Mouse (Mus musculus) embryonic facial prominence, embryonic 11.5 days (tissue): ENCODE measurements around the gene Dpp7. TPM values are rescaled to one million over a fixed set of nuclear protein-coding genes. Genes with fewer than 3 reads are reported as not detected.

Experiments
- ATAC-seq: fragments of 200-750 bp; cut with Nextera tagmentation; replicated peaks from 2 replicates; pipeline ENCODE4 v1.8.0; 2017; ENCODE audit warnings: low read depth; ENCODE audit not compliant: insufficient number of reproducible peaks, low FRiP score, low TSS enrichment
- DNase-seq: peaks from one replicate; pipeline ENCODE4 v3.0.0-alpha.2; 2015; ENCODE audit warnings: low spot score
- H3K27ac ChIP-seq: fragments of 300-500 bp; sonication (generic); replicated peaks from 2 replicates; pipeline ENCODE4 v1.5.1; 2014; ENCODE audit warnings: mild to moderate bottlenecking, low read depth, low read length, control low read depth
- H3K27me3 ChIP-seq: fragments of 300-500 bp; sonication (generic); 2 replicates; pipeline ENCODE4 v1.6.1; 2014; ENCODE audit warnings: mild to moderate bottlenecking, low read length, moderate library complexity, mixed read lengths; ENCODE audit not compliant: control insufficient read depth, insufficient read depth
- H3K36me3 ChIP-seq: fragments of 300-500 bp; sonication (generic); replicated peaks from 2 replicates; pipeline ENCODE4 v1.6.1; 2014; ENCODE audit warnings: low read depth, mild to moderate bottlenecking, low read length, moderate library complexity, mixed read lengths; ENCODE audit not compliant: control insufficient read depth, insufficient read depth
- H3K4me1 ChIP-seq: fragments of 300-500 bp; sonication (generic); 2 replicates; pipeline ENCODE4 v1.6.1; 2014; ENCODE audit warnings: low read length, mixed read lengths; ENCODE audit not compliant: control insufficient read depth, insufficient read depth
- H3K4me2 ChIP-seq: fragments of 300-500 bp; sonication (generic); 2 replicates; pipeline ENCODE4 v1.6.1; 2014; ENCODE audit warnings: low read depth, mild to moderate bottlenecking, control low read depth, low read length, moderate library complexity
- H3K4me3 ChIP-seq: fragments of 300-500 bp; sonication (generic); 2 replicates; pipeline ENCODE4 v1.5.1; 2014; ENCODE audit warnings: low read depth, low read length, control low read depth
- H3K9ac ChIP-seq: fragments of 300-500 bp; sonication (generic); replicated peaks from 2 replicates; pipeline ENCODE4 v1.6.1; 2014; ENCODE audit warnings: mild to moderate bottlenecking, control low read depth, low read length
- H3K9me3 ChIP-seq: fragments of 300-500 bp; sonication (generic); replicated peaks from 2 replicates; pipeline ENCODE4 v1.6.1; 2016; ENCODE audit warnings: mild to moderate bottlenecking, low read length, inconsistent platforms, mixed read lengths; ENCODE audit not compliant: control insufficient read depth
- WGBS: fragments of 180-500 bp; shearing (Covaris S2); extraction: QIAGEN DNeasy Blood & Tissue Kit; methylation state at CpG from one replicate; pipeline ENCODE4 v1.1.7; 2014; 5-methylcytosine and 5-hydroxymethylcytosine counted together
- polyA plus RNA-seq: library from polyadenylated mRNA; unstranded; fragments of >200 nt; fragmentation: Nextera tagmentation; extraction: Ambion mirVana; gene quantifications from 2 replicates; pipeline ENCODE4 v1.2.1, GENCODE M21; 2014

Gene Dpp7
- polyA plus RNA-seq, 1 experiment from 2014 or later: 19.1 TPM

DNA sequence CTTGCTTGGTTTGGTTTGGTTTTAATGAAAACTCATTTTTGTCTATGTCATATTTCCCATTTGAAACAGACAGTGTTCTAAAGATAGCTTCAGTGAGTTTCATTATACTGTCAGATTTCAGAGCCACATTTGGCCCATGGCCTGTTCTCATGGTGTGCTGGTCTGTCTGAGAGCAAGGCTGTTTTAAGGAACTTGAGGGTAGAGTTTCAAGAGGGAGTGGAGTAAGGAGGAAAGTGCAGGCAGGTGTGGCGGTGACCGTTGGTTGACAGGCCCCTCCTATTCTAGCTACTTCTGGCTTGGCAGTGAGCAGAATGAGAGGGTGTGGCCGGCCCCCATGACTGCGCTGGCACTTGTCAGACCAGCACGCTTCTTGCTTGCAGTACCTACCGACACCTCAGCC, 17.9 kb downstream of the Dpp7 start:
- 97% methylated on average over 6 of the region's 6 CpGs for WGBS

DNA sequence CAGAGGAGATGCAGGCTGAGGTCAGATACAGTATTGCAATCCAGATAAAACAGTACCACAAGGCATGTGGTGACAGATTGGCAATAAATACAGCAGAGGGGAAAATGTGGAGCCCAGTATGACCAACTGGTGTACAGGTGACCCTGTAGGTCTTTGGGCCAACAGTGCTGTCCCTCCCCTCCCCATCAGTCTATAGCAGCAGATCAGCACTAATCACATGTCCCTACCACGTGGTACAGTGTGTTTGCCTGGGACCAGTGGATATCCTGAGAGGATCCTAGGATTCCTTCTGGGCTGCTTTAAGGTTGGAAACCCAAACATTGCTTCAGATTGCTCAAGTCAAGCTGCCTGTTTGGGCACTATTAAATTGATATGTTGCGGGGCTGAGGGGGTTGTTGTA, 22.6 kb downstream of the Dpp7 start:
- no peak for DNase-seq
- Histone ChIP-seq H3K36me3 (peaks cover 6% of the 10 kb centered on the region; the same call in 1 of the 2 replicates), H3K27ac (no peak overlapping the region), H3K4me1 (no peaks in the 10 kb centered on the region; the same call in none of the 2 replicates), H3K4me2 (peak overlapping the region; percentile 83; the same call in 1 of the 2 replicates), H3K9me3 (no peaks in the 10 kb centered on the region), H3K9ac (peak overlapping the region; percentile 83), H3K4me3 (peak overlapping the region; percentile 94), H3K27me3 (no peaks in the 10 kb centered on the region)
- no peak for ATAC-seq
- 84% methylated on average over 2 of the region's 2 CpGs for WGBS

More for the DNA sequence above, 17.9 kb downstream of the Dpp7 start:
- H3K4me2 ChIP-seq: no peak overlapping the region
- no peaks in the 10 kb centered on the region; the same call in none of the 2 replicates for H3K4me1 ChIP-seq
- H3K27ac ChIP-seq: no peak overlapping the region
- H3K9me3 ChIP-seq: no peaks in the 10 kb centered on the region
- no peak for ATAC-seq
- H3K27me3 ChIP-seq: no peaks in the 10 kb centered on the region
- H3K9ac ChIP-seq: no peak overlapping the region
- DNase-seq: no peak
- H3K4me3 ChIP-seq: no peak overlapping the region
- H3K36me3 ChIP-seq: peaks cover 10% of the 10 kb centered on the region

DNA sequence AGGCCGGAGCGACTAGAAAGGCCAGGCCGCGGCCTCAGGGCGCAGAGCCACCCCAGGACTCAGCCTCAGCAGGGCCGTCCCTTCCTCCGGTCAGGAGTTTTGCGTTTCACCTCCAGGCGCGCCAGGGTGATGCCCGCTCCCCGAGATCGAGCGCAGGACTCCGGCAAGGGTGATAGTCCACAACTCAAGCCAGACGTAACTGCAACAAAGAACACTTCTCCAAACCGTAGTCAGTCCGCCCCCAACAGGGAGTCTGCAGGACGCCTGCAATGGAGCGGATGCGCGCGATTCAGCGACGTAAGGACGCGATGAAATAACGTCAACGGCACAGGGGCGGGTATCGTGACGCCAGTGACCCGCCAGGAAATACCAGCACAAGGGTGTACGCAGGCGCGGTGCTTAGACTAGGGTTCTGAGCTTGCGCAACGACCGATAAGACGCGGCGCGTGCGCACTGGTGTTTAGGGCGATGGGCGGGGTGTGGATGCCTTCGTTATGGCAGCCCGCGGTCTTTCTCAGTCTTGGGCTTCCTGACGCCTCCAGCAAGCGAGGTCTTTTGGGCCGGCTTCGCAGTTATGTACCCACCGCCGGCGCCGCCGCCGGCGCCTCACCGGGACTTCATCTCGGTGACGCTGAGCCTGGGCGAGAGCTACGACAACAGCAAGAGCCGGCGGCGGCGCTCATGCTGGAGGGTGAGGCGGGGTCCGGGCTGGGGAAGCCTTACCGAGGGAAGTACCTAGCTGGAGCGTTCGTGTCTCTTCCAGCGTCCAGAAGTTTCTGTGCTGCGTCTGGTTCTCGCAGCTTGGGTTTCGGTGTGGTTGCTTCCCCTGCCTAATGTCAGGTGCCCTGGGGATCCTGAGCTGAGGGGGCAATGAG, 23.6 kb downstream of the Dpp7 start, which contains the start of gene Man1b1:
Gene Man1b1, plus strand, starts transcription at position 53 of the 875 bp plus-strand sequence.
- WGBS: under 1% methylated on average over 78 of the region's 78 CpGs
- ATAC-seq (peak; percentile 95), DNase-seq (peak; percentile 100)
- Histone ChIP-seq H3K27me3 (no peaks in the 10 kb centered on the region), H3K9me3 (no peaks in the 10 kb centered on the region), H3K4me3 (peak within 1 kb of the TSS; percentile 94), H3K4me2 (peak within 1 kb of the TSS; percentile 83), H3K27ac (peak within 1 kb of the TSS; percentile 76), H3K4me1 (no peaks in the 10 kb centered on the region; the same call in none of the 2 replicates), H3K36me3 (peaks cover 3% of the 10 kb centered on the region; the same call in 1 of the 2 replicates), H3K9ac (peak within 1 kb of the TSS; percentile 96)

GRCm38 (mm10) chr2:25331470-25331869, 24.7 kb downstream of the Dpp7 start:
- H3K9me3 ChIP-seq: no peaks in the 10 kb centered on the region
- ATAC-seq: no peak
- 59% methylated on average over 9 of the region's 9 CpGs for WGBS
- H3K4me1 ChIP-seq: no peaks in the 10 kb centered on the region; the same call in none of the 2 replicates
- H3K27ac ChIP-seq: no peak overlapping the region
- peak overlapping the region; percentile 54 for H3K4me2 ChIP-seq
- peaks cover 3% of the 10 kb centered on the region; the same call in 1 of the 2 replicates for H3K36me3 ChIP-seq
- H3K27me3 ChIP-seq: no peaks in the 10 kb centered on the region
- no peak for DNase-seq
- H3K4me3 ChIP-seq: peak overlapping the region; percentile 94
- H3K9ac ChIP-seq: peak overlapping the region; percentile 96

GRCm38 (mm10) chr2:25328440-25328839, 27.7 kb downstream of the Dpp7 start:
- H3K4me1 ChIP-seq: no peaks in the 10 kb centered on the region; the same call in none of the 2 replicates
- H3K9ac ChIP-seq: no peak overlapping the region
- ATAC-seq: no peak
- no peak overlapping the region for H3K27ac ChIP-seq
- no peak overlapping the region for H3K4me3 ChIP-seq
- H3K27me3 ChIP-seq: no peaks in the 10 kb centered on the region
- no peaks in the 10 kb centered on the region for H3K36me3 ChIP-seq
- no peaks in the 10 kb centered on the region for H3K9me3 ChIP-seq
- peak; percentile 33 for DNase-seq
- WGBS: 41% methylated on average over 7 of the region's 7 CpGs
- no peak overlapping the region for H3K4me2 ChIP-seq

- ATAC-seq (no peak), DNase-seq (no peak)
- WGBS: 77% methylated on average over 2 of the region's 2 CpGs
- Histone ChIP-seq H3K36me3 (no peaks in the 10 kb centered on the region), H3K27ac (no peak overlapping the region), H3K4me1 (no peaks in the 10 kb centered on the region), H3K4me2 (no peak overlapping the region), H3K9me3 (no peaks in the 10 kb centered on the region), H3K4me3 (no peak overlapping the region), H3K27me3 (no peaks in the 10 kb centered on the region), H3K9ac (no peak overlapping the region)
These were observed 30.1 kb downstream of the Dpp7 start for GRCm38 (mm10) chr2:25326036-25326435.

- DNase-seq: no peak
- Histone ChIP-seq H3K9me3 (no peaks in the 10 kb centered on the region), H3K36me3 (no peaks in the 10 kb centered on the region), H3K9ac (no peak overlapping the region), H3K4me1 (no peaks in the 10 kb centered on the region), H3K27me3 (peaks cover 20% of the 10 kb centered on the region), H3K4me3 (no peak overlapping the region), H3K4me2 (no peak overlapping the region), H3K27ac (no peak overlapping the region)
- ATAC-seq: no peak
- 38% methylated on average over 2 of the region's 2 CpGs for WGBS
These were observed 36.1 kb downstream of the Dpp7 start for GRCm38 (mm10) chr2:25320084-25320483.
